Mouse (Mus musculus) C2C12 (cell line): ENCODE measurements around the gene Cdc42ep1. TPM values are rescaled to one million over a fixed set of nuclear protein-coding genes. Genes with fewer than 3 reads are reported as not detected.

ENCODE experiments used
- H3K27me3 ChIP-seq: one replicate; pipeline ENCODE4 v1.6.1; 2011; ENCODE audit not compliant: control insufficient read depth, insufficient read depth, insufficient read length
- H3K36me3 ChIP-seq: one replicate; pipeline ENCODE4 v1.6.1; 2011; ENCODE audit not compliant: control insufficient read depth, insufficient read depth
- H3K4me3 ChIP-seq: one replicate; pipeline ENCODE4 v1.5.1; 2011; ENCODE audit warnings: mild to moderate bottlenecking, control low read depth; ENCODE audit not compliant: poor library complexity, insufficient read depth, severe bottlenecking
- H3K79me2 ChIP-seq: one replicate; pipeline ENCODE4 v1.6.1; 2011; ENCODE audit not compliant: control insufficient read depth, insufficient read depth
- H3K79me3 ChIP-seq: one replicate; pipeline ENCODE4 v1.6.1; 2011; ENCODE audit warnings: low read depth, control low read depth
- H3ac ChIP-seq: one replicate; pipeline ENCODE3; 2011; ENCODE audit warnings: low read depth; ENCODE audit not compliant: control insufficient read depth, insufficient read length
- CEBPB ChIP-seq: IDR thresholded peaks from one replicate; pipeline ENCODE4 v1.6.1; 2011; ENCODE audit warnings: low read depth, mild to moderate bottlenecking, control low read depth, moderate library complexity
- CTCF ChIP-seq: IDR thresholded peaks from one replicate; pipeline ENCODE4 v1.5.1; 2011; ENCODE audit not compliant: control insufficient read depth, insufficient read depth, insufficient read length
- FOSL1 ChIP-seq: IDR thresholded peaks from one replicate; pipeline ENCODE4 v1.8.0; 2011; ENCODE audit warnings: mild to moderate bottlenecking, low read length; ENCODE audit not compliant: poor library complexity, insufficient read depth, severe bottlenecking
- MAX ChIP-seq: IDR thresholded peaks from one replicate; pipeline ENCODE4 v1.6.1; 2011; ENCODE audit warnings: mild to moderate bottlenecking, control low read depth
- MYOD1 ChIP-seq: IDR thresholded peaks from one replicate; pipeline ENCODE4 v1.6.1; 2011; ENCODE audit warnings: low read depth; ENCODE audit not compliant: control insufficient read depth, insufficient read length
- MYOG ChIP-seq: IDR thresholded peaks from one replicate; pipeline ENCODE4 v1.6.1; 2011; ENCODE audit not compliant: control insufficient read depth, insufficient read length; ENCODE audit errors: extremely low read depth
- USF1 ChIP-seq: IDR thresholded peaks from one replicate; pipeline ENCODE4 v1.6.1; 2011; ENCODE audit warnings: low read depth, mild to moderate bottlenecking, control low read depth, moderate library complexity
- polyA plus RNA-seq: library from polyadenylated mRNA; unstranded; fragments of >200 nt; fragmentation: generic; extraction: Trizol; gene quantifications from one replicate; pipeline ENCODE4 v1.2.1, GENCODE M21; 2012; ENCODE audit warnings: missing spikeins

Cdc42ep1 gene
- polyA plus RNA-seq, 1 experiment: 55.2 TPM

GRCm38 (mm10) chr15:78855303-78855965 lies 13.0 kb downstream of the Cdc42ep1 start, which contains the start of gene Lgals2:
Gene Lgals2, minus strand, starts transcription at chr15:78855529.
- H3K79me3 ChIP-seq: no peaks in the 10 kb centered on the region
- no peaks in the 10 kb centered on the region for H3K79me2 ChIP-seq
- no peak within 1 kb of the TSS for H3K4me3 ChIP-seq
- TF ChIP-seq MYOG (no peak), MYOD1 (peak; percentile 21), CTCF (no peak), FOSL1 (peak; percentile 22), USF1 (no peak), CEBPB (no peak), MAX (peak; percentile 19)
- H3ac ChIP-seq: peak within 1 kb of the TSS; percentile 31
- H3K27me3 ChIP-seq: no peaks in the 10 kb centered on the region
- H3K36me3 ChIP-seq: no peaks in the 10 kb centered on the region

DNA sequence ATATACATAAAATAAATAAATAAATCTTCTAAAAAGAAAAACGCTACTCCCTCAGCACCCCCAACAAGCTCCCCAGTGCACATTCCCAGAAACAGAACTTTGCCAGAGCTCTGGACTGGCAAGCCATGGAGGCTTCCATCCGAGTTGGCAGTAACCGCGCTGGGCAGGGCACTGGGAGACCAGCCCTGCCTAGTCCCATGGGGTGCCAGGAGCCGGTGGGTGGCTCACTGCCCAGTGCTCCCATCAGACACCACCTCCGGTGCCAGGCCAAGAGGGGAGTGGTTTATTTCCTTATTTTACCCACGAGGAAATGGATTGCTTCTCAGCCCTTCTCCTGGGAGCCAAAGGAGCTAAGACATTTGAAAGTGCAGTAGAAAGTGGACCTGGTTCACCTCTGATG lies 14.6 kb downstream of the Cdc42ep1 start:
- Histone ChIP-seq H3K36me3 (no peaks in the 10 kb centered on the region), H3K4me3 (no peak overlapping the region), H3K79me2 (no peaks in the 10 kb centered on the region), H3K79me3 (no peaks in the 10 kb centered on the region), H3ac (no peak overlapping the region), H3K27me3 (no peaks in the 10 kb centered on the region)
- TF ChIP-seq MAX: peak; percentile 60
- TF ChIP-seq USF1: no peak
- no peak for TF ChIP-seq MYOG

GRCm38 (mm10) chr15:78859311-78859710 lies 16.9 kb downstream of the Cdc42ep1 start:
- Histone ChIP-seq H3ac (no peak overlapping the region), H3K4me3 (no peak overlapping the region), H3K36me3 (no peaks in the 10 kb centered on the region), H3K79me2 (no peaks in the 10 kb centered on the region), H3K27me3 (no peaks in the 10 kb centered on the region), H3K79me3 (no peaks in the 10 kb centered on the region)
- TF ChIP-seq MYOG (no peak), CTCF (no peak), FOSL1 (no peak), MYOD1 (no peak), USF1 (no peak), MAX (no peak), CEBPB (no peak)

DNA sequence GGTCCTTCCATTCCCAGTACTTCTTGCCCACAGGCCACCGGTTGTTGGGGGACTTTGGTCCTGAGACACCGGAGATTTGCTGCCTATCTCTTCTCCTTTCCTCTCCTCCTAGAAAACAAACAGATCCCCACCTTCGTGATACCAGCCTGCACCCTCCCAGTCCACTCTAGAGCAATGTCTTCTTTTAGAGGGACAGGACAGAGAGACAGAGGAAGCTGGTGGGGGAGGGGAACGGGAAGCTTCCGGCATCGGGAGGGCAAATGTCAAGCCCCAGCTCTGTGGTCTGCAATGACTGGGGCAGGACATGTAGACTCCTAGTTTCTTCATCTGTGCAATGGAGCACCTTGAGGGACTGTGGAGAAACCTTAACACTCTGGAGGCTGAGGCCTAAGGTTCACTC lies 17.3 kb downstream of the Cdc42ep1 start:
- no peaks in the 10 kb centered on the region for H3K79me3 ChIP-seq
- no peaks in the 10 kb centered on the region for H3K36me3 ChIP-seq
- H3K79me2 ChIP-seq: no peaks in the 10 kb centered on the region
- no peaks in the 10 kb centered on the region for H3K27me3 ChIP-seq
- H3K4me3 ChIP-seq: no peak overlapping the region
- TF ChIP-seq MAX (no peak), MYOG (no peak), USF1 (no peak), CTCF (no peak), FOSL1 (no peak), MYOD1 (no peak), CEBPB (no peak)
- no peak overlapping the region for H3ac ChIP-seq

GRCm38 (mm10) chr15:78862280-78862679 lies 19.9 kb downstream of the Cdc42ep1 start:
- no peaks in the 10 kb centered on the region for H3K36me3 ChIP-seq
- H3K79me2 ChIP-seq: no peaks in the 10 kb centered on the region
- TF ChIP-seq CTCF: no peak
- H3K4me3 ChIP-seq: no peak overlapping the region
- no peaks in the 10 kb centered on the region for H3K79me3 ChIP-seq
- H3ac ChIP-seq: no peak overlapping the region
- H3K27me3 ChIP-seq: no peaks in the 10 kb centered on the region

- Histone ChIP-seq H3K36me3 (no peaks in the 10 kb centered on the region), H3K79me2 (no peaks in the 10 kb centered on the region), H3ac (no peak overlapping the region), H3K79me3 (no peaks in the 10 kb centered on the region), H3K27me3 (no peaks in the 10 kb centered on the region), H3K4me3 (no peak overlapping the region)
- TF ChIP-seq USF1 (peak; percentile 77), MYOD1 (no peak)
Measured at GRCm38 (mm10) chr15:78863154-78863553, 20.7 kb downstream of the Cdc42ep1 start.
